Mouse (Mus musculus) C2C12 (cell line): ENCODE results near the gene Eaf1.

Experiments
- CEBPB ChIP-seq: IDR thresholded peaks from one replicate; pipeline ENCODE4 v1.6.1; 2011; ENCODE audit warnings: low read depth, mild to moderate bottlenecking, control low read depth, moderate library complexity
- CTCF ChIP-seq: IDR thresholded peaks from one replicate; pipeline ENCODE4 v1.5.1; 2011; ENCODE audit not compliant: control insufficient read depth, insufficient read depth, insufficient read length
- FOSL1 ChIP-seq: IDR thresholded peaks from one replicate; pipeline ENCODE4 v1.8.0; 2011; ENCODE audit warnings: mild to moderate bottlenecking, low read length; ENCODE audit not compliant: poor library complexity, insufficient read depth, severe bottlenecking
- MAX ChIP-seq: IDR thresholded peaks from one replicate; pipeline ENCODE4 v1.6.1; 2011; ENCODE audit warnings: mild to moderate bottlenecking, control low read depth
- MYOD1 ChIP-seq: IDR thresholded peaks from one replicate; pipeline ENCODE4 v1.6.1; 2011; ENCODE audit warnings: low read depth; ENCODE audit not compliant: control insufficient read depth, insufficient read length
- MYOG ChIP-seq: IDR thresholded peaks from one replicate; pipeline ENCODE4 v1.6.1; 2011; ENCODE audit not compliant: control insufficient read depth, insufficient read length; ENCODE audit errors: extremely low read depth
- USF1 ChIP-seq: IDR thresholded peaks from one replicate; pipeline ENCODE4 v1.6.1; 2011; ENCODE audit warnings: low read depth, mild to moderate bottlenecking, control low read depth, moderate library complexity

GRCm38 (mm10) chr14:31486465-31486864 is 7.7 kb upstream of the Eaf1 start:
- TF ChIP-seq CTCF (no peak), USF1 (no peak), MAX (no peak), MYOD1 (no peak), FOSL1 (no peak), CEBPB (no peak), MYOG (no peak)
